Mouse (Mus musculus): ENCODE results near the gene Emx2. TPM values are rescaled to one million over a fixed set of nuclear protein-coding genes. Genes with fewer than 3 reads are reported as not detected.

Gene Emx2
- polyA plus RNA-seq, 1 experiment from 2014 or later, result 19.1 TPM

Other genes with a start within 250 kb of the Emx2 start
- not detected in 2 replicates for gene Kcnk18, start 239.2 kb upstream of the Emx2 start, polyA plus RNA-seq (2014; fragmentation: Nextera tagmentation; extraction: Ambion mirVana)
- 18.9 and 23.0 TPM in 2 replicates for gene Slc18a2, start 197.5 kb upstream of the Emx2 start, polyA plus RNA-seq (2014; fragmentation: Nextera tagmentation; extraction: Ambion mirVana)
- 26.3 and 29.8 TPM in 2 replicates for gene Rps12-ps3, start 136.1 kb upstream of the Emx2 start, polyA plus RNA-seq (2014; fragmentation: Nextera tagmentation; extraction: Ambion mirVana)
- gene Pdzd8, start 112.6 kb upstream of the Emx2 start, polyA plus RNA-seq (2014; fragmentation: Nextera tagmentation; extraction: Ambion mirVana), result 15.0 and 15.7 TPM in 2 replicates